Comparison of ENCODE assay signal across 15 mouse cellular contexts in the genomic region with DNA sequence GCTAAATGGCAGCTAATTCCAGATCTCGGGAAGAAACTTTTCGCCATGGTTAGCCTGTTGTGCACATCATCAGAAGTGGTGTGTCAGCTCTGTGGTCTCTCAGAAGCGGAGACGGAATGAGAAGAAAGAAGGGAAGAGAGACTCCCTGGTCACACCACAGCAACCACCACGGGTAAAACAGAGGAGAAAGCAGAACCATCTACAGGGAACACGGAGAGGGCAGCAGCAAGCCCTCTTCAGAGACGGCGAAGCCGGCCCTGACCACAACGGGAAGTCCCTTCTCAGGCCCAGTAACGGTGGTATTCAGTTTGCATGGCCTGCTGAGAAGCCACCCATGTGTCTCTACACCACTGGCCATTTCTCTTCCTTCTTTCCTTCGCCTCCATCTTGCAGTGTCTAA. TPM values are rescaled to one million over a fixed set of nuclear protein-coding genes. Genes with fewer than 3 reads are reported as not detected.
DNase-seq lines count a peak whose midpoint lies in the region; ATAC-seq and TF ChIP-seq lines count a peak whose summit lies in the region.
"Had no signal": no experiment of that assay in that cellular context is flagged by ENCODE, and none has a peak within 500 bp of the region (broad histone marks: within the 10 kb centered on the region; RNA-seq: fewer than 3 reads in every experiment).

No protein-coding gene starts in this region.

- H3K9ac ChIP-seq in liver, postnatal 0 days (replicated peaks), result no peak overlapping the region
- H3K9ac ChIP-seq in intestine, embryonic 16.5 days (ENCODE audit: low read depth, low read length), result no peak overlapping the region
- H3K9ac ChIP-seq: embryonic facial prominence, embryonic 13.5 days; forebrain, postnatal 0 days; heart, embryonic 15.5 days; intestine, embryonic 15.5 days; lung, embryonic 15.5 days had no signal

- H3K36me3 ChIP-seq in liver, postnatal 0 days (replicated peaks; ENCODE audit: insufficient read depth, low read length), result no peaks in the 10 kb centered on the region
- H3K36me3 ChIP-seq in intestine, embryonic 16.5 days (ENCODE audit: control insufficient read depth, insufficient read depth, low read length), result no peaks in the 10 kb centered on the region
- H3K36me3 ChIP-seq: embryonic facial prominence, embryonic 13.5 days; heart, embryonic 15.5 days; intestine, embryonic 15.5 days; lung, embryonic 15.5 days had no signal

- H3K27me3 ChIP-seq in liver, postnatal 0 days (ENCODE audit: insufficient read depth, low read length), result no peaks in the 10 kb centered on the region
- no peaks in the 10 kb centered on the region for H3K27me3 ChIP-seq in intestine, embryonic 16.5 days (replicated peaks; ENCODE audit: control insufficient read depth, insufficient read depth, low read length)

- H3K27ac ChIP-seq in layer of hippocampus, adult 2 months, result peak overlapping the region; percentile 57; the same call in 1 of the 2 replicates
- H3K27ac ChIP-seq in liver, postnatal 0 days (ENCODE audit: low read depth), result peak overlapping the region; percentile 84
- no peak overlapping the region for H3K27ac ChIP-seq in gastrocnemius, adult 2 months
- no peak overlapping the region for H3K27ac ChIP-seq in intestine, embryonic 16.5 days (ENCODE audit: low read length)
- H3K27ac ChIP-seq: embryonic facial prominence, embryonic 13.5 days; heart, embryonic 15.5 days; intestine, embryonic 15.5 days; lung, embryonic 15.5 days had no signal

- DNase-seq in layer of hippocampus, adult 2 months (ENCODE audit: low spot score in 2 of 2), result no peak
- no peak for DNase-seq in layer of hippocampus, adult 8-10 months (ENCODE audit: low spot score in 2 of 2)
- DNase-seq in brain, adult 2 months (ENCODE audit: low read depth, low spot score), result peak; percentile 47
- DNase-seq in liver, postnatal 0 days, result peak; percentile 64
- DNase-seq in spleen, postnatal 10 days (ENCODE audit: low spot score in 2 of 2), result peak; percentile 53 to 62
- DNase-seq in T-cell, adult 2 months (ENCODE audit: low spot score), result no peak
- DNase-seq in gastrocnemius, adult 2 months, result no peak
- DNase-seq: forebrain, postnatal 0 days had no signal

- TF ChIP-seq EP300 in liver, postnatal 0 days (IDR thresholded peaks at IDR 0.05; ENCODE audit: low read depth), result no peak

- H3K4me1 ChIP-seq in liver, postnatal 0 days (ENCODE audit: insufficient read depth), result peaks cover 45% of the 10 kb centered on the region
- H3K4me1 ChIP-seq in intestine, embryonic 16.5 days (ENCODE audit: control insufficient read depth, insufficient read depth, low read length), result no peaks in the 10 kb centered on the region
- H3K4me1 ChIP-seq: intestine, embryonic 15.5 days had no signal

- no peaks in the 10 kb centered on the region for H3K9me3 ChIP-seq in liver, postnatal 0 days (ENCODE audit: low read length)
- H3K9me3 ChIP-seq in intestine, embryonic 16.5 days (ENCODE audit: control insufficient read depth, low read length), result no peaks in the 10 kb centered on the region
- H3K9me3 ChIP-seq: embryonic facial prominence, embryonic 13.5 days; heart, embryonic 15.5 days; intestine, embryonic 15.5 days; lung, embryonic 15.5 days had no signal

- H3K4me2 ChIP-seq in liver, postnatal 0 days (ENCODE audit: low read depth, low read length), result peak overlapping the region; percentile 42
- no peak overlapping the region for H3K4me2 ChIP-seq in intestine, embryonic 16.5 days (ENCODE audit: low read depth, low read length)
- H3K4me2 ChIP-seq: embryonic facial prominence, embryonic 13.5 days; heart, embryonic 15.5 days; intestine, embryonic 15.5 days; lung, embryonic 15.5 days had no signal

- intact Hi-C loops in gastrocnemius, adult 2 months (cut with DNase I), result loop anchor here (5.0 to 10.0 kb wide), 3 partner anchors 87 to 210 kb away; no protein-coding TSS in a partner anchor

- H3K4me3 ChIP-seq in layer of hippocampus, adult 2 months, result no peak overlapping the region
- H3K4me3 ChIP-seq in liver, postnatal 0 days (ENCODE audit: low read depth, low read length), result no peak overlapping the region
- H3K4me3 ChIP-seq in gastrocnemius, adult 2 months, result no peak overlapping the region
- no peak overlapping the region for H3K4me3 ChIP-seq in intestine, embryonic 16.5 days (ENCODE audit: low read length)
- H3K4me3 ChIP-seq: embryonic facial prominence, embryonic 13.5 days; heart, embryonic 15.5 days; intestine, embryonic 15.5 days; lung, embryonic 15.5 days had no signal

- ATAC-seq in liver, postnatal 0 days, result peak; percentile 3; the same call in 1 of the 2 replicates
- no peak for ATAC-seq in intestine, embryonic 16.5 days
- ATAC-seq: forebrain, postnatal 0 days; intestine, embryonic 15.5 days had no signal

- TF ChIP-seq CTCF in layer of hippocampus, adult 2 months (conservative IDR thresholded peaks at IDR 0.05), result no peak
- no peak for TF ChIP-seq CTCF in liver, postnatal 0 days (IDR thresholded peaks at IDR 0.05; ENCODE audit: low read depth)
- no peak for TF ChIP-seq CTCF in gastrocnemius, adult 2 months (IDR thresholded peaks at IDR 0.05)

- 35% methylated on average over 12 of the region's 12 CpGs for WGBS in liver, postnatal 0 days (ENCODE audit: insufficient replicate concordance)
- 73% methylated on average over 12 of the region's 12 CpGs for WGBS in intestine, embryonic 16.5 days

RNA-seq across cellular contexts. Expression of a gene that starts 17.4 kb away (rescaled TPM):
- total RNA-seq in layer of hippocampus, adult 2 months (2021), result 10 to 100 TPM; 19.8 to 25.5 TPM
- 10 to 100 TPM; 21.3 to 48.8 (median 34.5) TPM for total RNA-seq in layer of hippocampus, adult 8-10 months (2022)
- 107 and 113 TPM in 2 replicates for polyA plus RNA-seq in liver, postnatal 0 days (2015; fragmentation: Nextera tagmentation; extraction: Ambion mirVana)
- total RNA-seq in gastrocnemius, adult 2 months (2021), result 10 to 100 TPM in 1 of 2 experiments, 1 to 10 TPM in 1; 6.8 to 11.4 TPM
- polyA plus RNA-seq in intestine, embryonic 16.5 days (2015; fragmentation: Nextera tagmentation; extraction: Ambion mirVana), result 45.1 and 45.7 TPM in 2 replicates

RNA-seq across cellular contexts. Expression of a gene that starts 36.4 kb away (rescaled TPM):
- total RNA-seq in layer of hippocampus, adult 2 months (2021), result not detected
- under 1 TPM in 1 of 4 experiments, not detected in 3; 0.72 TPM for total RNA-seq in layer of hippocampus, adult 8-10 months (2022)
- not detected in 2 replicates for polyA plus RNA-seq in liver, postnatal 0 days (2015; fragmentation: Nextera tagmentation; extraction: Ambion mirVana)
- under 1 TPM in 1 of 2 experiments, not detected in 1; 0.45 TPM for total RNA-seq in gastrocnemius, adult 2 months (2021)
- polyA plus RNA-seq in intestine, embryonic 16.5 days (2015; fragmentation: Nextera tagmentation; extraction: Ambion mirVana), result not detected in 2 replicates
- total RNA-seq: forebrain, postnatal 0 days; left cerebral cortex, adult 18-20 months had no signal
- polyA plus RNA-seq: embryonic facial prominence, embryonic 13.5 days; forebrain, postnatal 0 days; heart, embryonic 15.5 days; intestine, embryonic 15.5 days; lung, embryonic 15.5 days; neural tube, embryonic 14.5 days had no signal

RNA-seq across cellular contexts. Expression of a gene that starts 50.8 kb away (rescaled TPM):
- 1 to 10 TPM; 8.6 to 9.0 TPM for total RNA-seq in layer of hippocampus, adult 2 months (2021)
- total RNA-seq in layer of hippocampus, adult 8-10 months (2022), result 10 to 100 TPM in 3 of 4 experiments, 1 to 10 TPM in 1; 9.6 to 18.3 (median 14.3) TPM
- 25.5 and 26.4 TPM in 2 replicates for polyA plus RNA-seq in liver, postnatal 0 days (2015; fragmentation: Nextera tagmentation; extraction: Ambion mirVana)
- 1 to 10 TPM; 6.2 to 7.9 TPM for total RNA-seq in gastrocnemius, adult 2 months (2021)
- 103 and 120 TPM in 2 replicates for polyA plus RNA-seq in intestine, embryonic 16.5 days (2015; fragmentation: Nextera tagmentation; extraction: Ambion mirVana)

Comparison
In these comparisons a context has a peak if more than half of its experiments do, and no peak if none do; other contexts are left out.
1. DNase-seq: peak in brain, adult 2 months (single experiment), liver, postnatal 0 days (single experiment) and spleen, postnatal 10 days (2 of 2); none in layer of hippocampus, adult 2 months (0 of 2), layer of hippocampus, adult 8-10 months (0 of 2), T-cell, adult 2 months (single experiment) and gastrocnemius, adult 2 months (single experiment).
2. H3K27ac ChIP-seq: peak in layer of hippocampus, adult 2 months (single experiment) and liver, postnatal 0 days (single experiment); none in gastrocnemius, adult 2 months (single experiment) and intestine, embryonic 16.5 days (single experiment).